Mouse (Mus musculus) hindbrain, embryonic 11.5 days (tissue): Measurements from ENCODE around the gene Immp2l. TPM values are rescaled to one million over a fixed set of nuclear protein-coding genes. Genes with fewer than 3 reads are reported as not detected.
"Not testable (repeated sequence)": the region's sequence is repeated elsewhere in the genome, so short reads cannot be mapped to it uniquely, and the experiment has no call there.

ENCODE experiments used
- ATAC-seq: fragments of 200-750 bp; cut with Nextera tagmentation; 2 replicates; pipeline ENCODE4 v1.8.0; 2017; ENCODE audit warnings: mild to moderate bottlenecking, moderate TSS enrichment, moderate library complexity; ENCODE audit not compliant: low FRiP score
- DNase-seq: peaks from one replicate; pipeline ENCODE4 v3.0.0-alpha.2; 2015; ENCODE audit warnings: low spot score
- H3K27ac ChIP-seq: fragments of 300-500 bp; sonication (generic); 2 replicates; pipeline ENCODE4 v1.5.1; 2014; ENCODE audit warnings: mild to moderate bottlenecking, low read depth, low read length
- H3K27me3 ChIP-seq: fragments of 300-500 bp; sonication (generic); 2 replicates; pipeline ENCODE4 v1.6.1; 2014; ENCODE audit warnings: mild to moderate bottlenecking, low read length, moderate library complexity, mixed read lengths; ENCODE audit not compliant: control insufficient read depth, insufficient read depth
- H3K36me3 ChIP-seq: fragments of 300-500 bp; sonication (generic); 2 replicates; pipeline ENCODE4 v1.6.1; 2014; ENCODE audit warnings: mild to moderate bottlenecking, low read length, moderate library complexity, mixed read lengths; ENCODE audit not compliant: control insufficient read depth, insufficient read depth
- H3K4me1 ChIP-seq: fragments of 300-500 bp; sonication (generic); replicated peaks from 2 replicates; pipeline ENCODE4 v1.6.1; 2014; ENCODE audit warnings: low read length, mixed read lengths; ENCODE audit not compliant: control insufficient read depth, insufficient read depth
- H3K4me2 ChIP-seq: fragments of 300-500 bp; sonication (generic); replicated peaks from 2 replicates; pipeline ENCODE4 v1.6.1; 2014; ENCODE audit warnings: mild to moderate bottlenecking, low read depth, low read length
- H3K4me3 ChIP-seq: fragments of 300-500 bp; sonication (generic); 2 replicates; pipeline ENCODE4 v1.5.1; 2014; ENCODE audit warnings: low read depth, low read length
- H3K9ac ChIP-seq: fragments of 300-500 bp; sonication (generic); 2 replicates; pipeline ENCODE4 v1.6.1; 2014; ENCODE audit warnings: low read depth, low read length
- H3K9me3 ChIP-seq: fragments of 300-500 bp; sonication (generic); 2 replicates; pipeline ENCODE4 v1.6.1; 2016; ENCODE audit warnings: low read length; ENCODE audit not compliant: control insufficient read depth
- WGBS: fragments of 180-500 bp; shearing (Covaris S2); extraction: QIAGEN DNeasy Blood & Tissue Kit; methylation state at CpG from one replicate; pipeline ENCODE4 v1.1.7; 2014; 5-methylcytosine and 5-hydroxymethylcytosine counted together
- polyA plus RNA-seq: library from polyadenylated mRNA; unstranded; fragments of >200 nt; fragmentation: Nextera tagmentation; extraction: Ambion mirVana; gene quantifications from 2 replicates; pipeline ENCODE4 v1.2.1, GENCODE M21; 2014

Immp2l gene
- polyA plus RNA-seq, 1 experiment from 2014 or later, result 9.3 TPM

- H3K27ac ChIP-seq, result no peak overlapping the region
- H3K4me1 ChIP-seq, result no peaks in the 10 kb centered on the region
- 73% methylated on average over 4 of the region's 4 CpGs for WGBS
- H3K4me3 ChIP-seq, result no peak overlapping the region
- no peak for DNase-seq
- no peaks in the 10 kb centered on the region for H3K27me3 ChIP-seq
- no peak for ATAC-seq
- H3K4me2 ChIP-seq, result no peak overlapping the region
- no peak overlapping the region for H3K9ac ChIP-seq
- H3K9me3 ChIP-seq, result no peaks in the 10 kb centered on the region
- H3K36me3 ChIP-seq, result no peaks in the 10 kb centered on the region
These were observed 32.2 kb upstream of the Immp2l start for GRCm38 (mm10) chr12:40991647-40992046.

GRCm38 (mm10) chr12:40992237-40992636 lies 31.7 kb upstream of the Immp2l start:
- H3K9ac ChIP-seq, H3K4me1 ChIP-seq, H3K4me3 ChIP-seq, H3K27ac ChIP-seq, ATAC-seq, DNase-seq, H3K9me3 ChIP-seq, H3K36me3 ChIP-seq, H3K27me3 ChIP-seq, H3K4me2 ChIP-seq: not testable (repeated sequence)
- 90% methylated on average over 1 of the region's 1 CpGs for WGBS

- ATAC-seq, result no peak
- no peaks in the 10 kb centered on the region for H3K4me1 ChIP-seq
- DNase-seq, result no peak
- H3K4me2 ChIP-seq, result no peak overlapping the region
- H3K27me3 ChIP-seq, result no peaks in the 10 kb centered on the region
- H3K4me3 ChIP-seq, result no peak overlapping the region
- H3K27ac ChIP-seq, result no peak overlapping the region
- 87% methylated on average over 2 of the region's 2 CpGs for WGBS
- no peaks in the 10 kb centered on the region for H3K36me3 ChIP-seq
- H3K9me3 ChIP-seq, result no peaks in the 10 kb centered on the region
- no peak overlapping the region for H3K9ac ChIP-seq
These were observed 29.0 kb upstream of the Immp2l start for GRCm38 (mm10) chr12:40994846-40995245.

GRCm38 (mm10) chr12:40995618-40996370 lies 28.1 kb upstream of the Immp2l start:
- no peak overlapping the region for H3K4me2 ChIP-seq
- H3K9me3 ChIP-seq, result no peaks in the 10 kb centered on the region
- H3K27me3 ChIP-seq, result no peaks in the 10 kb centered on the region
- no peak overlapping the region for H3K4me3 ChIP-seq
- H3K36me3 ChIP-seq, result no peaks in the 10 kb centered on the region
- H3K27ac ChIP-seq, result no peak overlapping the region
- WGBS, result 74% methylated on average over 9 of the region's 9 CpGs
- DNase-seq, result no peak
- no peaks in the 10 kb centered on the region for H3K4me1 ChIP-seq
- no peak overlapping the region for H3K9ac ChIP-seq
- ATAC-seq, result no peak

- Histone ChIP-seq H3K36me3 (no peaks in the 10 kb centered on the region), H3K27me3 (no peaks in the 10 kb centered on the region), H3K9me3 (no peaks in the 10 kb centered on the region), H3K9ac (no peak overlapping the region), H3K27ac (no peak overlapping the region), H3K4me1 (no peaks in the 10 kb centered on the region), H3K4me2 (no peak overlapping the region), H3K4me3 (no peak overlapping the region)
- no peak for ATAC-seq
- WGBS, result 97% methylated on average over 1 of the region's 1 CpGs
- DNase-seq, result no peak
These were observed 1.4 kb upstream of the Immp2l start for GRCm38 (mm10) chr12:41022516-41022915.

GRCm38 (mm10) chr12:41024512-41024911 lies 622 bp downstream of the Immp2l start:
- peak overlapping the region; percentile 93 for H3K9ac ChIP-seq
- H3K27me3 ChIP-seq, result no peaks in the 10 kb centered on the region
- H3K9me3 ChIP-seq, result no peaks in the 10 kb centered on the region
- H3K4me3 ChIP-seq, result peak overlapping the region; percentile 71
- 17% methylated on average over 9 of the region's 9 CpGs for WGBS
- H3K27ac ChIP-seq, result 0 out of 2 replicates have a peak overlapping the region, but pooled peaks have one; percentile 24
- no peak for DNase-seq
- peak overlapping the region; percentile 92 for H3K4me2 ChIP-seq
- ATAC-seq, result no peak
- H3K36me3 ChIP-seq, result no peaks in the 10 kb centered on the region
- H3K4me1 ChIP-seq, result no peaks in the 10 kb centered on the region

GRCm38 (mm10) chr12:41027485-41027884 lies 3.6 kb downstream of the Immp2l start:
- DNase-seq (no peak), ATAC-seq (no peak)
- Histone ChIP-seq H3K4me2 (no peak overlapping the region), H3K9ac (no peak overlapping the region), H3K9me3 (no peaks in the 10 kb centered on the region), H3K4me3 (no peak overlapping the region), H3K27me3 (no peaks in the 10 kb centered on the region), H3K27ac (no peak overlapping the region), H3K4me1 (no peaks in the 10 kb centered on the region), H3K36me3 (no peaks in the 10 kb centered on the region)
- WGBS, result 84% methylated on average over 6 of the region's 6 CpGs

- DNase-seq (no peak), ATAC-seq (no peak)
- no peaks in the 10 kb centered on the region for H3K36me3 ChIP-seq
- no peak overlapping the region for H3K27ac ChIP-seq
- H3K4me2 ChIP-seq, result no peak overlapping the region
- no peaks in the 10 kb centered on the region for H3K27me3 ChIP-seq
- WGBS, result 96% methylated on average over 2 of the region's 2 CpGs
- H3K9ac ChIP-seq, result no peak overlapping the region
- H3K9me3 ChIP-seq, result no peaks in the 10 kb centered on the region
- H3K4me1 ChIP-seq, result no peaks in the 10 kb centered on the region
- H3K4me3 ChIP-seq, result no peak overlapping the region
These were observed 7.2 kb downstream of the Immp2l start for GRCm38 (mm10) chr12:41031119-41031518.

GRCm38 (mm10) chr12:41033196-41033595 lies 9.3 kb downstream of the Immp2l start:
- Histone ChIP-seq H3K4me3 (no peak overlapping the region), H3K9ac (no peak overlapping the region), H3K27me3 (no peaks in the 10 kb centered on the region), H3K4me2 (no peak overlapping the region), H3K4me1 (no peaks in the 10 kb centered on the region), H3K36me3 (no peaks in the 10 kb centered on the region), H3K27ac (no peak overlapping the region), H3K9me3 (no peaks in the 10 kb centered on the region)
- ATAC-seq (no peak), DNase-seq (no peak)
- WGBS, result 90% methylated on average over 3 of the region's 3 CpGs
